Mouse (Mus musculus): ENCODE measurements around the gene Dnajc16. TPM values are rescaled to one million over a fixed set of nuclear protein-coding genes. Genes with fewer than 3 reads are reported as not detected.

The Dnajc16 gene
- polyA plus RNA-seq, 1 experiment from 2014 or later, result 3.6 TPM

- H3K27ac ChIP-seq, result peak overlapping the region; percentile 95
- H3K27me3 ChIP-seq, result no peaks in the 10 kb centered on the region
- no peaks in the 10 kb centered on the region for H3K9me3 ChIP-seq
- peak overlapping the region; percentile 53 for H3K9ac ChIP-seq
- 11% methylated on average over 5 of the region's 5 CpGs for WGBS
- ATAC-seq (ENCODE audit: insufficient number of reproducible peaks, low FRiP score, low TSS enrichment, low read depth), result no peak
- peak overlapping the region; percentile 74 for H3K4me3 ChIP-seq
- H3K4me1 ChIP-seq, result peaks cover 30% of the 10 kb centered on the region
- H3K4me2 ChIP-seq, result peak overlapping the region; percentile 54
- H3K36me3 ChIP-seq, result 0 out of 2 replicates have a peak, but pooled peaks cover 18% of the 10 kb centered on the region
These were observed 3.4 kb upstream of the Dnajc16 start for GRCm38 (mm10) chr4:141794152-141794535.

GRCm38 (mm10) chr4:141793282-141794151, 2.8 kb upstream of the Dnajc16 start, which contains the start of gene Casp9:
Gene Casp9 (plus strand): TSS chr4:141793612.
- peak within 1 kb of the TSS; percentile 54 for H3K4me2 ChIP-seq
- peak within 1 kb of the TSS; percentile 74 for H3K4me3 ChIP-seq
- H3K27me3 ChIP-seq, result no peaks in the 10 kb centered on the region
- peak within 1 kb of the TSS; percentile 95 for H3K27ac ChIP-seq
- peaks cover 30% of the 10 kb centered on the region for H3K4me1 ChIP-seq
- WGBS, result under 1% methylated on average over 76 of the region's 80 CpGs
- peak; percentile 88 for ATAC-seq (ENCODE audit: insufficient number of reproducible peaks, low FRiP score, low TSS enrichment, low read depth)
- peak within 1 kb of the TSS; percentile 53 for H3K9ac ChIP-seq
- H3K9me3 ChIP-seq, result no peaks in the 10 kb centered on the region
- H3K36me3 ChIP-seq, result peaks cover 21% of the 10 kb centered on the region; the same call in 1 of the 2 replicates

GRCm38 (mm10) chr4:141792554-141793281, 2.0 kb upstream of the Dnajc16 start:
- Histone ChIP-seq H3K4me3 (peak overlapping the region; percentile 74), H3K4me1 (peaks cover 30% of the 10 kb centered on the region), H3K4me2 (peak overlapping the region; percentile 54), H3K9me3 (no peaks in the 10 kb centered on the region), H3K27me3 (no peaks in the 10 kb centered on the region), H3K27ac (peak overlapping the region; percentile 95), H3K36me3 (peaks cover 20% of the 10 kb centered on the region), H3K9ac (peak overlapping the region; percentile 1; the same call in 1 of the 2 replicates)
- WGBS, result 9% methylated on average over 10 of the region's 10 CpGs
- ATAC-seq (ENCODE audit: insufficient number of reproducible peaks, low FRiP score, low TSS enrichment, low read depth), result no peak

DNA sequence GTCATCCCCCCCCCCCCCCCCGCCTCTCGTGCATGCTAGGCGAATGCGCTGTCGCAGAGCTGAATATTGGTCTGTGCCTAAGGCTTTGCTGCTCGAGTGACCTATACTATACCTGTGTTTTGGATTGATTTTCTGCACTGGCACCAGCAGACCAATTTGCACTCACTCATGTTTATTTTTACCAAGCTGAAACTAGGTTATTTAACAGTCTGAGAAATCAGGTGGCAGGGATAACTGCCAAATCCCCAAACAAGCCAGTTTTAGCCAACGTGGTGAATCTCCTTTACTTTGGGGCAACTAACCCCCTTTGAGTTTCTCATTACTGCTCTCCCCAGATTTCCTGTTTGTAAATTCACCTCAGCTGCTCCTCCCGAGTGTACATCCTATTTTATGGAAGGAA, 1.2 kb upstream of the Dnajc16 start:
- no peak for ATAC-seq (ENCODE audit: insufficient number of reproducible peaks, low FRiP score, low TSS enrichment, low read depth)
- no peak overlapping the region for H3K4me3 ChIP-seq
- WGBS, result 84% methylated on average over 8 of the region's 8 CpGs
- peaks cover 30% of the 10 kb centered on the region for H3K4me1 ChIP-seq
- no peaks in the 10 kb centered on the region for H3K9me3 ChIP-seq
- H3K27me3 ChIP-seq, result no peaks in the 10 kb centered on the region
- peaks cover 16% of the 10 kb centered on the region for H3K36me3 ChIP-seq
- H3K27ac ChIP-seq, result no peak overlapping the region
- H3K9ac ChIP-seq, result no peak overlapping the region
- H3K4me2 ChIP-seq, result no peak overlapping the region

- WGBS, result 91% methylated on average over 7 of the region's 7 CpGs
- Histone ChIP-seq H3K4me2 (no peak overlapping the region), H3K9ac (no peak overlapping the region), H3K9me3 (no peaks in the 10 kb centered on the region), H3K4me1 (peaks cover 28% of the 10 kb centered on the region), H3K4me3 (no peak overlapping the region), H3K36me3 (peaks cover 12% of the 10 kb centered on the region), H3K27ac (no peak overlapping the region), H3K27me3 (no peaks in the 10 kb centered on the region)
- ATAC-seq (ENCODE audit: insufficient number of reproducible peaks, low FRiP score, low TSS enrichment, low read depth), result no peak
These were observed 755 bp upstream of the Dnajc16 start for GRCm38 (mm10) chr4:141791486-141791885.

- Histone ChIP-seq H3K27ac (no peak overlapping the region; the same call in 1 of the 2 replicates), H3K4me2 (peak overlapping the region; percentile 73), H3K9me3 (no peaks in the 10 kb centered on the region), H3K4me1 (peaks cover 19% of the 10 kb centered on the region; the same call in 1 of the 2 replicates), H3K4me3 (peak overlapping the region; percentile 94), H3K36me3 (peaks cover 21% of the 10 kb centered on the region), H3K9ac (peak overlapping the region; percentile 91), H3K27me3 (no peaks in the 10 kb centered on the region)
- ATAC-seq (ENCODE audit: insufficient number of reproducible peaks, low FRiP score, low TSS enrichment, low read depth), result no peak
- WGBS, result 52% methylated on average over 3 of the region's 3 CpGs
These were observed 1.0 kb downstream of the Dnajc16 start for GRCm38 (mm10) chr4:141789564-141790218.

GRCm38 (mm10) chr4:141787462-141787861, 3.3 kb downstream of the Dnajc16 start:
- H3K27me3 ChIP-seq, result no peaks in the 10 kb centered on the region
- no peak overlapping the region for H3K4me3 ChIP-seq
- no peak overlapping the region for H3K9ac ChIP-seq
- no peaks in the 10 kb centered on the region for H3K9me3 ChIP-seq
- H3K27ac ChIP-seq, result 0 out of 2 replicates have a peak overlapping the region, but pooled peaks have one; percentile 50
- ATAC-seq (ENCODE audit: insufficient number of reproducible peaks, low FRiP score, low TSS enrichment, low read depth), result no peak
- H3K4me2 ChIP-seq, result no peak overlapping the region
- WGBS, result 82% methylated on average over 7 of the region's 7 CpGs
- peaks cover 10% of the 10 kb centered on the region; the same call in 1 of the 2 replicates for H3K4me1 ChIP-seq
- H3K36me3 ChIP-seq, result peaks cover 43% of the 10 kb centered on the region

DNA sequence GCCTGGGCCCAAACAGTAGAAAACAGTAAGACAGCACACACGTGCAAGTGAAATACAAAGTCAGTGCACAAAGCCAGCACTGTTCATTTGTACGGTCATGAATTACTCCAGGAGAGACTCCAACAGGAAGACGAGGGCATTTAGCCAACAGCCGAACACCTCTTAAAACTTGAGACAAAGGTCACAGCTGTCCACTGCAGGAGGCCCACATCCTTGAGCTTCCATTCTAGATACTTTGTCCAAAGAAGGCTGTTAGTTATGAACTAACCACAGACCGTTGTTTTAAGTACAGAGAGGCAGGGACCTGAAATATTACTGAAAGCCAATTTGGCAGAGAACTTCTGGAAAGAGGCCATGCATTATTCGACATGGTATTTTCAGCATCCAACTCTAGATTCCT, 3.7 kb downstream of the Dnajc16 start:
- H3K9ac ChIP-seq, result no peak overlapping the region
- WGBS, result 41% methylated on average over 6 of the region's 6 CpGs
- no peak for ATAC-seq (ENCODE audit: insufficient number of reproducible peaks, low FRiP score, low TSS enrichment, low read depth)
- H3K4me2 ChIP-seq, result no peak overlapping the region
- H3K27me3 ChIP-seq, result no peaks in the 10 kb centered on the region
- peaks cover 10% of the 10 kb centered on the region; the same call in 1 of the 2 replicates for H3K4me1 ChIP-seq
- H3K27ac ChIP-seq, result peak overlapping the region; percentile 50
- H3K4me3 ChIP-seq, result no peak overlapping the region
- H3K9me3 ChIP-seq, result no peaks in the 10 kb centered on the region
- peaks cover 47% of the 10 kb centered on the region for H3K36me3 ChIP-seq

- Histone ChIP-seq H3K27me3 (no peaks in the 10 kb centered on the region), H3K4me2 (no peak overlapping the region), H3K4me1 (peaks cover 8% of the 10 kb centered on the region; the same call in 1 of the 2 replicates), H3K27ac (peak overlapping the region; percentile 50; the same call in 1 of the 2 replicates), H3K36me3 (peaks cover 56% of the 10 kb centered on the region), H3K9ac (no peak overlapping the region), H3K9me3 (no peaks in the 10 kb centered on the region), H3K4me3 (no peak overlapping the region)
- no peak for ATAC-seq (ENCODE audit: insufficient number of reproducible peaks, low FRiP score, low TSS enrichment, low read depth)
- 90% methylated on average over 13 of the region's 13 CpGs for WGBS
These were observed 4.6 kb downstream of the Dnajc16 start for GRCm38 (mm10) chr4:141786141-141786540.

DNA sequence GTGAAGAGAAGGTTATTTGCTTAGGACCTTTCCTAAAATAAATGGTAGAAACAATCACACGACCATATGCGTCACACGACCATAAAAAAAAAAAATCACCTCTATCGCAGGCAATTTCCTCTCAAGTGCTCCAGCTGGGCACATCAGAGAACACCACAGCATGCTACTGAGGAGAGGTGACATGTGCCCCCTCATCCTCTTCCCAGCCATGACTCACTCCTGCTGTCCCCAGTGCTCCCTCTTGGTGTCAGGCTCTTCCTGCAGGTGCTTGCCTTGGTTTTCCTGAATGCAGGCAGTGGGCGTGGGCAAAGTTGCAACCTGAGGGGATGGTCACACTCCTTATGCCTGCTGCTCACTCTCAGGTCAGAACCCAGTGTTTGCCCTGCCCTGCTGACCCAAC, 5.9 kb downstream of the Dnajc16 start:
- no peak overlapping the region for H3K4me2 ChIP-seq
- no peak overlapping the region for H3K4me3 ChIP-seq
- ATAC-seq (ENCODE audit: insufficient number of reproducible peaks, low FRiP score, low TSS enrichment, low read depth), result no peak
- H3K9ac ChIP-seq, result no peak overlapping the region
- no peaks in the 10 kb centered on the region for H3K27me3 ChIP-seq
- peaks cover 3% of the 10 kb centered on the region; the same call in 1 of the 2 replicates for H3K4me1 ChIP-seq
- 73% methylated on average over 5 of the region's 5 CpGs for WGBS
- H3K9me3 ChIP-seq, result no peaks in the 10 kb centered on the region
- no peak overlapping the region for H3K27ac ChIP-seq
- H3K36me3 ChIP-seq, result peaks cover 69% of the 10 kb centered on the region

- no peak overlapping the region for H3K27ac ChIP-seq
- 93% methylated on average over 8 of the region's 8 CpGs for WGBS
- no peaks in the 10 kb centered on the region for H3K27me3 ChIP-seq
- H3K4me1 ChIP-seq, result no peaks in the 10 kb centered on the region
- H3K9me3 ChIP-seq, result no peaks in the 10 kb centered on the region
- no peak overlapping the region for H3K9ac ChIP-seq
- ATAC-seq (ENCODE audit: insufficient number of reproducible peaks, low FRiP score, low TSS enrichment, low read depth), result no peak
- no peak overlapping the region for H3K4me2 ChIP-seq
- H3K36me3 ChIP-seq, result peaks cover 85% of the 10 kb centered on the region
- H3K4me3 ChIP-seq, result no peak overlapping the region
These were observed 9.3 kb downstream of the Dnajc16 start for GRCm38 (mm10) chr4:141781201-141781985.
